Mouse (Mus musculus) testis, postnatal 10 days (tissue): ENCODE measurements around the gene Xpr1.

Source experiments
- DNase-seq: peaks from one replicate; pipeline ENCODE4 v3.0.0; 2021; ENCODE audit warnings: low spot score

The Xpr1 gene

DNA sequence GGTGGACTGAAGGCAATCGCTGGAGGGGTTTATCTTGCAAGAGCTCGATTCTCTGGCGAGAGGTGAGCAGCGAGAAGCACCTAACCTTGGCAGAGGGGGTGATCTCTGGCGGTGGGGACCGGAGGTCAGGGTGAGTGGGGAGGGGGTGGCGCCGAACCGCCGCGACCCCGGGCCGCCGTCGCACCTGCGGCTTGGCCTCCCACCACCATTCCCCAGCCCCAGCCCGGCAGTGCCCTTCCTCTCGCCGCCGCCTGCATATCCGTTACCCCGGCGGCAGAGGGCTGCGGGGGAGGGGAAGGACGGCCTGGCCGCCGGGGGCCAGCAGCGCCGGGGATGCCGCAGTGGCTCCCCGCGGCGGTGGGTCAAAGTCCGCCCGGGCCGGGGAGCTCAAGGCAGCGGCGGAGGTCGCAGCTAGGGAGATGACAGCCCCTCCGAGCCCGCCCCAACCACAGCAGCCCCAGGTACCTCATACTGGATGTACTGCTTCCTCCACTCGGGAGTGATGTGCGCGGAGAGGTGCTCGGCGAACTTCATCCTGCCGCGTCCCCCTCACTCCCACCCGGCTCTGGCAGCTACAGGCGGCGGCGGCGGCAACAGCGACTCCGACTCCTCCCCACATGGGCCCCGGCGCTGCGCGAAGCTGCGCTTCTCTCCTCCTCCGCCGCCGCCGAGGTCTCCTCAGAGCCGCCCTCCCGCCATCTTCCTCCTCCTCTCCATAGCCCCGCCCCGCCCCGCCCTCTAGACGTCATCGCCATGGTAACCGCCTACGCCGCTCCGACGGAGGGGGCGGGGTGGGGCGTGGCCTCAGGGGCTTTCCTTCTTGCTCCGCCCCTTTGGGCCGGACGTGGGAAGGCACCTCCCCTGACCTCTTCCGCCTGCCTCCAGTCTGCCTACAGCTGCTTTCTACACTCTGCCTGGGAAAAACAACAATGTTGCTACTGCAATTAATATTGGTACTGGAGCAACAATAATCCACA lies at the start of gene Xpr1:
Gene Xpr1 (minus strand): TSS at position 715 of the 977 bp plus-strand sequence.
- DNase-seq: peak; percentile 99

DNA sequence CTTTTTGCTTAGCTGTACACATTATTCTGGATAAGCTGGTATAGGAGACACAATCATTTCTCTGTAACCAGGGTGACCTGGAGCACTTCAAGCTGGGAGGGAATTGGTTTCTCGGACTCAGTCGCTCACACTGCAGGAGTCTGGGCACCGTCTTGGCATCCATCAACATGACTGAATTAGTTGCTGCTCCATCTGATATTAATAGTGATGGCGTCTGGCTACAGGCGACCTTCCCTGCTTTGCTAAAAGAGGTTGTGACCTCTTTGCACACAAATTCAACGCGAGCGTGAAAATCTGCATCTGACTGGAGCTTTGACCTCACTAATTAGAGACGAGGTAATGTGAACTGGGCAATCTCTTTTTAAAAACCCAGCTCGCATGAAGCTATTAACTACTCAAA lies 46.2 kb upstream of the Xpr1 start:
- DNase-seq: no peak

GRCm38 (mm10) chr1:155462582-155462981 lies 45.4 kb upstream of the Xpr1 start:
- DNase-seq: no peak

- no peak for DNase-seq
Measured at GRCm38 (mm10) chr1:155457532-155457931, 40.3 kb upstream of the Xpr1 start.

DNA sequence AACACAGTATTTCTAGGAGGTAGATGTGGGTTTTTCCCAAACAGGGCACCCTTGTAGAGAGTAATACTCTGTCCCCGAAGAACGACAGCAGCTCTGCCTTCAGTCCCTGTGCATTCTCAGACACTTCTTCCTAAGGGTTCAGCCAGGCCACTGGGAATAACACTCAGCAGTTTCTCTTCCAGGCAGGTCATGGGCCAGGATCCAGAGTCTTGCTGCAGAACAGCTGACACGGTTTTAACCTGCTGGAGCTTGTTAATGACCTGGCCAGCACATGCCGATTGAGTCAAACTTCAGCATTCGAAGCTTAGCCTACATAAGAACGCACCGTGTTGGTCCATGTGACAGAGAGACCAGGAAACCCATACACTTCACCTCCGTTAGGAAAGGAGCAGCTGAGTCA lies 36.0 kb upstream of the Xpr1 start:
- no peak for DNase-seq

DNA sequence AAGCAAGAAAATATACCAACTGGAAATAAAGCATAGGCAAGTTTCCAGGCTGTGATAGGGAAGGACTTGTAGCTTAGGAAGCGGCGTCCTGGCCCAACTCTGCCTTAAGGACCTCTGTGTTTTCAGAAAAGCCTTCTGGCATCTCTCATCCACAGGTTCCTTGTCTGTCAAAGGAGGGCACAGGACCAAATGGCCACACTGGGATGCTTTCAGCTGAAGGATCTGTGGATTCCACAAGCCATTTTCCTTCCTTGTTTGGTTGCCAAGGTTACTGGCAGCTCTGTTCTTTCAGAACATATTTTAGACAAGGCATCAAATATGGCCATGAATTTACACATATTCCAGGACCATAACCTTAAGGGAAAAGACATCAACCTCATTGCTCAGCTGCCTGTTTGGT lies 31.7 kb upstream of the Xpr1 start:
- DNase-seq: no peak

DNA sequence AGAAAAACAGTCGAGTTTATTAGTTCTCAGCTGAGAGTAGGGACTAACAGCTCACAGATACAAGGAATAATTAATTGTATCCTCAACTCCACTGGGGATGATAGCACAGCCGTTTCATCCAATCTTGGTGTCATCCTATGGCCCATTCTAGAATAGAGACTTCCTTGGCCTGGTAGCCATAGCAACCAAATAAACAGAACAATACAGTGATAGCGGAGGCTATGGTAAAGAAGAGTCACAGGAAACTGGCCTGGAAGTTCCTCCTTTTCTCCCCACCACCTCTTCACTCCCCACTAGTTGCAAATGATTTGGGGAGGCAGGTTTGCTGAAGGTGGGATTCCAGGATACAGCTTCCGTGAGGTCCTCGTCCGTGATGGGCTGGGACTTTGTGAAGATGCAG lies 30.1 kb upstream of the Xpr1 start:
- DNase-seq: no peak

GRCm38 (mm10) chr1:155443115-155443514 lies 25.9 kb upstream of the Xpr1 start:
- no peak for DNase-seq

GRCm38 (mm10) chr1:155442521-155443001 lies 25.3 kb upstream of the Xpr1 start:
- DNase-seq: no peak

GRCm38 (mm10) chr1:155439551-155439950 lies 22.3 kb upstream of the Xpr1 start:
- DNase-seq: no peak

GRCm38 (mm10) chr1:155438525-155438924 lies 21.3 kb upstream of the Xpr1 start:
- no peak for DNase-seq

- no peak for DNase-seq
Measured at GRCm38 (mm10) chr1:155429304-155429703, 12.1 kb upstream of the Xpr1 start.

GRCm38 (mm10) chr1:155427126-155427865 lies 10.1 kb upstream of the Xpr1 start:
- DNase-seq: no peak

DNA sequence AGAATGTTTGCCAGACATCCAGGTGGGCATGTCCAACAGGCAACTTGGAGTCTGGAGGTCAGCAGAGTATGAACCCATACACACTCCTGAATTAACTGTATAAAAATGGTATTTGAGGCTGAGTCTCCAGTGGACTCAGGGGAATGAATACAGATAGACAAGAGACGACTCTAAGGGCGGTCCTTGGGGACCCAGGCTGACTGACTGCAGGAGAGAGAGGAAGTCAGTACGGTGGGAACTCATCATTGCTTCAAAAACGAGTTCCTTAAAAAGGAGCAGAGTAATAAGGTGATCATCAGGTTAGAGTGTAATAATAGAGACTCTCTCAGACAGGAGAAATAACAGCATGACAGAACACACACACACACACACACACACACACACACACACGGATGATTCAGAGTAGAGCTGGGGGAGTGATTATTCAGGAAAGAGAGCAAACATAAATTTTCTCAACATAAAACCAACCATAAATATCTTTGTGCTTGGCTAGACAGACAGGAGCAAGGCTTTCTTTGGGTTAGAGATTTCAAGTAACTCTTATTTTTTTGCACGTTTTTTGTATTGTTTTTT lies 8.6 kb upstream of the Xpr1 start:
- no peak for DNase-seq

GRCm38 (mm10) chr1:155425285-155425684 lies 8.1 kb upstream of the Xpr1 start:
- DNase-seq: no peak

DNA sequence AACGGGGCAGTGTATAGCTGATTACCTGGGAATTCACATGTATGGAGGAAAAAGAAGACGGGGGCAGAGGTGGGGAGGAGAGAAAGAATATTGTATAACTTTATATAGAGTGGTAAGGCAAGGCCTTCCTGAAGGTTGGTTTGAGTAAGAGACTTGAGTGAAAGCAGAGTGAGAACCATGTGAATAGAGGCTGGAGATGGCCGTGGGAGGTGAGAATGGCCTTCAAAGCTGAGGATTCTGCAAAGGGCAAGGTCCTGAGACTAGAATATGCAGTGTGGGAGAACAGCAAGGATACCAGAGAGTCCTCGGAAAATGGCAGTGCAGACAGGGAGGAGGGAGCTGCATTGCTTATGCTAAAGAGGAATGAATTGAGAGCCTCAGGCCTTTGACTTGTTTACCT lies 6.6 kb upstream of the Xpr1 start:
- no peak for DNase-seq

- DNase-seq: no peak
Measured at GRCm38 (mm10) chr1:155422022-155422421, 4.8 kb upstream of the Xpr1 start.

- DNase-seq: no peak
Measured at GRCm38 (mm10) chr1:155416147-155416700, 991 bp downstream of the Xpr1 start.

DNA sequence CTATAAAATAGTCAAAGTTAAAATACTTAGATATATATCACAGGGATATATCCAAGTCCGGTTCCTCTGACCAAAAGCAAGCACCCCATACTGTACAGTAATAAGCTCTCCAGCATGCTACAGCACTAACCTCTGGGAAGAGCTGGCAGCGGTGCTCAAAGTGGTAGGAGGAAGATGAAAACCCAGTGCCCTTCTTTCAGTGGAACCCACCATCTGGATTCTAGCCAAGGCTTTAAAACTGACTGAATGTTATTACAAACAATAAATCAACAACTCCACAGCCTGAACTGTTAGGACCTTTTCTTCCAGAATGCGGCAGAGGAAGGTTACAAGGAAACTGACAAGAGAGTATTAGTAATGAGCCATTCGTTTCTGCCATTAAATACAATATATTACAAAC lies 1.8 kb downstream of the Xpr1 start:
- no peak for DNase-seq

DNA sequence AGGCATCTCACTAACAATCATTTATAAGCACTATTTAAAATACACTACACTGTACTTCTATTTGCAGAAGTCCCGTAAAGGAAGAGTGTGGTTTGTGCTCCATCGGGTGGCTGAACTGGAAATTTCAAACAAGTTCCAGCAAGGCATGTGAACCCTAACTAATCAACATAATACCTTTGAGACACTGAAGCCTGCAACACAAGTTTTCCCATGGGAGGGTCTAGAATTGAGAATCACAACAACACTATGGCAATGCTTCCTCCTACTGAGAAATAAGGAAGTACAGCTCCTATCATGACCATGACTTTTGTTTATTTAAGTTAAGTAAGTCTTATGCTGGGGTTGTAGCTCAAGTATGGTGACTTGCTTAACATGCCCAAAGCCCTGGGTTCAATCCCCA lies 4.5 kb downstream of the Xpr1 start:
- DNase-seq: no peak

DNA sequence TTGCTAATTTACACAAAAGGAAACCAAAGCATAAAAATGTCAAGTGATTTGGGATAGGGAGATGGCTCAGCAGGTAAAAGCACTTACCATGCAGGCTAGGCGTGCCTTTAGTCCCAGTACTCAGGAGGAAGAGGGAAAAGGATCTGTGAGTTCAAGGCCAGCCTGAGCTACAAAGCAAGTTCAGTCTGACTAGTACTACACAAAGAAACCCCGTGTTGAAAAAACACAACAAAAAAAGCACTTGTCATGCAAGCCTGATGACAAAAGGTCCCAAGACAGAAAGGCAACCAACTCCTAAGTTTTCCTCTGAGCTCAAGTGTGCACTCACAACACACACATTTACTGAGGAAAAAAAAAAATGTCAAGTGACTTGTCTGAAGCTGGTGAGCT lies 8.6 kb downstream of the Xpr1 start:
- DNase-seq: no peak
